Mouse (Mus musculus) limb, embryonic 13.5 days (tissue): ENCODE measurements around the gene Nr3c2. TPM values are rescaled to one million over a fixed set of nuclear protein-coding genes. Genes with fewer than 3 reads are reported as not detected.

ENCODE experiments used
- ATAC-seq: fragments of 200-750 bp; cut with Nextera tagmentation; 2 replicates; pipeline ENCODE4 v1.8.0; 2017; ENCODE audit warnings: low read depth, moderate number of reproducible peaks, moderate TSS enrichment; ENCODE audit not compliant: low FRiP score
- H3K27ac ChIP-seq: fragments of 300-500 bp; sonication (generic); 2 replicates; pipeline ENCODE4 v1.5.1; 2015; ENCODE audit warnings: inconsistent platforms, mild to moderate bottlenecking, moderate library complexity
- H3K27me3 ChIP-seq: fragments of 300-500 bp; sonication (generic); 2 replicates; pipeline ENCODE4 v1.6.1; 2015; ENCODE audit warnings: mild to moderate bottlenecking, inconsistent platforms
- H3K36me3 ChIP-seq: fragments of 300-500 bp; sonication (generic); 2 replicates; pipeline ENCODE4 v1.6.1; 2015; ENCODE audit warnings: inconsistent platforms, mild to moderate bottlenecking, moderate library complexity
- H3K4me1 ChIP-seq: fragments of 300-500 bp; sonication (generic); 2 replicates; pipeline ENCODE4 v1.6.1; 2015; ENCODE audit warnings: inconsistent platforms
- H3K4me2 ChIP-seq: fragments of 300-500 bp; sonication (generic); replicated peaks from 2 replicates; pipeline ENCODE4 v1.6.1; 2015; ENCODE audit warnings: inconsistent platforms, mild to moderate bottlenecking, moderate library complexity
- H3K4me3 ChIP-seq: fragments of 300-500 bp; sonication (generic); 2 replicates; pipeline ENCODE4 v1.5.1; 2015; ENCODE audit warnings: moderate library complexity, mild to moderate bottlenecking, inconsistent platforms
- H3K9ac ChIP-seq: fragments of 300-500 bp; sonication (generic); 2 replicates; pipeline ENCODE4 v1.6.1; 2015; ENCODE audit warnings: mild to moderate bottlenecking, inconsistent platforms
- H3K9me3 ChIP-seq: fragments of 300-500 bp; sonication (generic); 2 replicates; pipeline ENCODE4 v1.6.1; 2016; ENCODE audit warnings: inconsistent platforms
- WGBS: fragments of 180-500 bp; shearing (Covaris S2); methylation state at CpG from one replicate; pipeline ENCODE4 v1.1.7; 2015; 5-methylcytosine and 5-hydroxymethylcytosine counted together
- polyA plus RNA-seq: library from polyadenylated mRNA; unstranded; fragments of >200 nt; fragmentation: Nextera tagmentation; extraction: Ambion mirVana; gene quantifications from 2 replicates; pipeline ENCODE4 v1.2.1, GENCODE M21; 2015

Nr3c2 gene
- polyA plus RNA-seq = 4.7 and 5.3 TPM in 2 replicates

- Histone ChIP-seq H3K4me2 (peak within 1 kb of the TSS; percentile 99), H3K4me1 (peaks cover 24% of the 10 kb centered on the region), H3K27ac (no peak within 1 kb of the TSS), H3K27me3 (peaks cover 67% of the 10 kb centered on the region), H3K4me3 (peak within 1 kb of the TSS; percentile 65), H3K9me3 (no peaks in the 10 kb centered on the region), H3K36me3 (no peaks in the 10 kb centered on the region), H3K9ac (peak within 1 kb of the TSS; percentile 65)
- WGBS = under 1% methylated on average over 38 of the region's 47 CpGs
- ATAC-seq = no peak
Measured at GRCm38 (mm10) chr8:76899411-76900154, at the start of gene Nr3c2. Gene Nr3c2 (plus strand): TSS chr8:76899442.

GRCm38 (mm10) chr8:76858534-76858933 lies 40.7 kb upstream of the Nr3c2 start:
- Histone ChIP-seq H3K9me3 (no peaks in the 10 kb centered on the region), H3K27me3 (no peaks in the 10 kb centered on the region), H3K4me2 (no peak overlapping the region), H3K9ac (no peak overlapping the region), H3K4me3 (no peak overlapping the region), H3K36me3 (no peaks in the 10 kb centered on the region), H3K27ac (no peak overlapping the region), H3K4me1 (no peaks in the 10 kb centered on the region)
- ATAC-seq = no peak
- WGBS = 74% methylated on average over 2 of the region's 2 CpGs

GRCm38 (mm10) chr8:76859709-76860108 lies 39.5 kb upstream of the Nr3c2 start:
- Histone ChIP-seq H3K4me1 (no peaks in the 10 kb centered on the region), H3K27ac (no peak overlapping the region), H3K4me2 (no peak overlapping the region), H3K4me3 (no peak overlapping the region), H3K9ac (no peak overlapping the region), H3K27me3 (no peaks in the 10 kb centered on the region), H3K9me3 (no peaks in the 10 kb centered on the region), H3K36me3 (no peaks in the 10 kb centered on the region)
- ATAC-seq = no peak

GRCm38 (mm10) chr8:76863066-76863465 lies 36.2 kb upstream of the Nr3c2 start:
- Histone ChIP-seq H3K4me2 (no peak overlapping the region), H3K9me3 (no peaks in the 10 kb centered on the region), H3K36me3 (no peaks in the 10 kb centered on the region), H3K4me1 (no peaks in the 10 kb centered on the region), H3K9ac (no peak overlapping the region), H3K27me3 (no peaks in the 10 kb centered on the region), H3K4me3 (no peak overlapping the region), H3K27ac (no peak overlapping the region)
- ATAC-seq = no peak
- WGBS = 96% methylated on average over 1 of the region's 1 CpGs

GRCm38 (mm10) chr8:76876809-76877208 lies 22.4 kb upstream of the Nr3c2 start:
- no peaks in the 10 kb centered on the region for H3K4me1 ChIP-seq
- ATAC-seq = no peak
- H3K4me2 ChIP-seq = no peak overlapping the region
- WGBS = 92% methylated on average over 2 of the region's 2 CpGs
- H3K9me3 ChIP-seq = no peaks in the 10 kb centered on the region
- no peak overlapping the region for H3K4me3 ChIP-seq
- no peaks in the 10 kb centered on the region for H3K27me3 ChIP-seq
- H3K27ac ChIP-seq = no peak overlapping the region
- H3K9ac ChIP-seq = no peak overlapping the region
- no peaks in the 10 kb centered on the region for H3K36me3 ChIP-seq

GRCm38 (mm10) chr8:76897050-76897449 lies 2.2 kb upstream of the Nr3c2 start:
- peaks cover 24% of the 10 kb centered on the region for H3K4me1 ChIP-seq
- H3K4me2 ChIP-seq = no peak overlapping the region
- no peak overlapping the region for H3K4me3 ChIP-seq
- no peak for ATAC-seq
- H3K27ac ChIP-seq = no peak overlapping the region
- no peaks in the 10 kb centered on the region for H3K36me3 ChIP-seq
- no peaks in the 10 kb centered on the region for H3K9me3 ChIP-seq
- H3K9ac ChIP-seq = no peak overlapping the region
- WGBS = 5% methylated on average over 2 of the region's 2 CpGs
- peaks cover 46% of the 10 kb centered on the region for H3K27me3 ChIP-seq

GRCm38 (mm10) chr8:76898721-76899410 lies 376 bp upstream of the Nr3c2 start:
- Histone ChIP-seq H3K4me3 (peak overlapping the region; percentile 65), H3K4me1 (peaks cover 24% of the 10 kb centered on the region), H3K27me3 (peaks cover 62% of the 10 kb centered on the region), H3K4me2 (peak overlapping the region; percentile 99), H3K36me3 (no peaks in the 10 kb centered on the region), H3K9me3 (no peaks in the 10 kb centered on the region), H3K27ac (no peak overlapping the region), H3K9ac (peak overlapping the region; percentile 65)
- peak; percentile 21; the same call in 1 of the 2 replicates for ATAC-seq
- WGBS = under 1% methylated on average over 29 of the region's 60 CpGs

- H3K4me1 ChIP-seq = peaks cover 24% of the 10 kb centered on the region
Measured at GRCm38 (mm10) chr8:76900155-76901141, 1.2 kb downstream of the Nr3c2 start.

GRCm38 (mm10) chr8:76901430-76902204 lies 2.4 kb downstream of the Nr3c2 start:
- peaks cover 69% of the 10 kb centered on the region for H3K27me3 ChIP-seq

More at GRCm38 (mm10) chr8:76900155-76901141, 1.2 kb downstream of the Nr3c2 start:
- under 1% methylated on average over 58 of the region's 58 CpGs for WGBS
- peak overlapping the region; percentile 65 for H3K9ac ChIP-seq
- ATAC-seq = no peak
- H3K27me3 ChIP-seq = peaks cover 75% of the 10 kb centered on the region
- no peaks in the 10 kb centered on the region for H3K36me3 ChIP-seq
- H3K9me3 ChIP-seq = no peaks in the 10 kb centered on the region
- peak overlapping the region; percentile 65 for H3K4me3 ChIP-seq
- no peak overlapping the region for H3K27ac ChIP-seq
- peak overlapping the region; percentile 99 for H3K4me2 ChIP-seq

GRCm38 (mm10) chr8:76902205-76903078 lies 3.2 kb downstream of the Nr3c2 start:
- peaks cover 64% of the 10 kb centered on the region for H3K27me3 ChIP-seq
- ATAC-seq = no peak; the same call in 1 of the 2 replicates

More at GRCm38 (mm10) chr8:76901430-76902204, 2.4 kb downstream of the Nr3c2 start:
- Histone ChIP-seq H3K9me3 (no peaks in the 10 kb centered on the region), H3K36me3 (no peaks in the 10 kb centered on the region), H3K27ac (no peak overlapping the region), H3K4me1 (peaks cover 24% of the 10 kb centered on the region), H3K4me2 (peak overlapping the region; percentile 99), H3K9ac (peak overlapping the region; percentile 64), H3K4me3 (peak overlapping the region; percentile 65)
- peak; percentile 98 for ATAC-seq
- WGBS = under 1% methylated on average over 41 of the region's 41 CpGs

More at GRCm38 (mm10) chr8:76902205-76903078, 3.2 kb downstream of the Nr3c2 start:
- H3K27ac ChIP-seq = no peak overlapping the region
- H3K9ac ChIP-seq = peak overlapping the region; percentile 64
- H3K4me1 ChIP-seq = peaks cover 24% of the 10 kb centered on the region
- WGBS = under 1% methylated on average over 34 of the region's 35 CpGs
- peak overlapping the region; percentile 99 for H3K4me2 ChIP-seq
- H3K36me3 ChIP-seq = no peaks in the 10 kb centered on the region
- H3K9me3 ChIP-seq = no peaks in the 10 kb centered on the region
- H3K4me3 ChIP-seq = peak overlapping the region; percentile 65
